Mouse (Mus musculus) CH12.LX (cell line): ENCODE measurements at regions not wholly inside any gene's neighbourhood (a gene's known extent, or its start where the extent isn't known, plus 50 kb on each side); places are given as distances from the start of the nearest gene placed in this dataset.

Source experiments
- DNase-seq: peaks from one replicate; pipeline ENCODE4 v3.0.0-alpha.2; 2013; ENCODE audit errors: extremely low read depth
- H3K27ac ChIP-seq: 2 replicates; pipeline ENCODE4 v1.5.1; 2012; ENCODE audit warnings: low read depth, mild to moderate bottlenecking, control low read depth, moderate library complexity; ENCODE audit not compliant: insufficient read depth
- H3K27me3 ChIP-seq: replicated peaks from 2 replicates; pipeline ENCODE3; 2012; ENCODE audit warnings: inconsistent platforms
- H3K36me3 ChIP-seq, 2 experiments: replicated peaks in 1 of 2; 2 replicates each; pipeline versions ENCODE3 to v1.6.1; 2012; ENCODE audit warnings: inconsistent platforms in 1 of 2, low read length in 1 of 2, mild to moderate bottlenecking in 1 of 2, mixed read lengths in 1 of 2, moderate library complexity in 1 of 2; ENCODE audit not compliant: control insufficient read depth in 1 of 2, insufficient read depth in 1 of 2
- H3K4me1 ChIP-seq, 2 experiments: 2 replicates each; pipeline ENCODE4 v1.6.1; 2012; ENCODE audit warnings: inconsistent platforms in 1 of 2, moderate library complexity in 1 of 2; ENCODE audit not compliant: insufficient read depth in 2 of 2, control insufficient read depth in 1 of 2
- H3K4me2 ChIP-seq: 2 replicates; pipeline ENCODE4 v1.6.1; 2012; ENCODE audit warnings: low read depth, mild to moderate bottlenecking, control low read depth; ENCODE audit not compliant: poor library complexity, insufficient read depth, severe bottlenecking
- H3K4me3 ChIP-seq, 3 experiments: fragments of 150-350 bp in 1 of 3; sonication (generic) in 1 of 3; replicated peaks in 1 of 3; 2 replicates each; pipeline versions ENCODE3 to v1.5.1; 2011 to 2012; ENCODE audit warnings: low read depth in 2 of 3, low read length in 2 of 3, mild to moderate bottlenecking in 2 of 3, moderate library complexity in 2 of 3, control low read depth in 1 of 3, improper control_type of control experiment in 1 of 3, inconsistent platforms in 1 of 3, mixed read lengths in 1 of 3; ENCODE audit not compliant: poor library complexity in 1 of 3
- H3K79me2 ChIP-seq: replicated peaks from 2 replicates; pipeline ENCODE4 v1.6.1; 2012; ENCODE audit warnings: mild to moderate bottlenecking, moderate library complexity; ENCODE audit not compliant: control insufficient read depth, poor library complexity, insufficient read depth, severe bottlenecking; ENCODE audit errors: extremely low read depth
- H3K9ac ChIP-seq: 2 replicates; pipeline ENCODE4 v1.6.1; 2012; ENCODE audit warnings: low read depth, mild to moderate bottlenecking, control low read depth, moderate library complexity; ENCODE audit not compliant: insufficient read depth
- H3K9me3 ChIP-seq: replicated peaks from 2 replicates; pipeline ENCODE3; 2012; ENCODE audit warnings: low read length, inconsistent platforms, mixed read lengths
- BHLHE40 ChIP-seq: IDR thresholded peaks from 2 replicates; pipeline ENCODE4 v1.6.1; 2011; ENCODE audit warnings: mild to moderate bottlenecking, low read depth, low read length, improper control_type of control experiment
- CTCF ChIP-seq, 2 experiments: IDR thresholded peaks in 1 of 2; conservative IDR thresholded peaks in 1 of 2; 2 replicates each; pipeline ENCODE4 v1.5.1; 2011 to 2012; ENCODE audit warnings: low read depth in 2 of 2, low read length in 2 of 2, improper control_type of control experiment in 1 of 2, inconsistent platforms in 1 of 2, mild to moderate bottlenecking in 1 of 2, moderate library complexity in 1 of 2
- E2F4 ChIP-seq: IDR thresholded peaks from 2 replicates; pipeline ENCODE4 v1.6.1; 2011; ENCODE audit warnings: low read depth, low read length, improper control_type of control experiment; ENCODE audit not compliant: insufficient replicate concordance
- ETS1 ChIP-seq: conservative IDR thresholded peaks from 2 replicates; pipeline ENCODE4 v1.6.1; 2012; ENCODE audit warnings: low read depth, mild to moderate bottlenecking, inconsistent platforms, low read length, improper control_type of control experiment, moderate library complexity
- GABPA ChIP-seq: IDR thresholded peaks from 2 replicates; pipeline ENCODE4 v1.6.1; 2012; ENCODE audit warnings: low read depth, low read length, improper control_type of control experiment, inconsistent platforms; ENCODE audit not compliant: insufficient replicate concordance
- IRF4 ChIP-seq: IDR thresholded peaks from 2 replicates; pipeline ENCODE4 v1.6.1; 2014; ENCODE audit warnings: low read depth, mild to moderate bottlenecking, inconsistent platforms, low read length, improper control_type of control experiment
- JUND ChIP-seq: conservative IDR thresholded peaks from 2 replicates; pipeline ENCODE4 v1.6.1; 2011; ENCODE audit warnings: low read depth, low read length, improper control_type of control experiment
- MAZ ChIP-seq: IDR thresholded peaks from 2 replicates; pipeline ENCODE4 v1.6.1; 2012; ENCODE audit warnings: low read depth, mild to moderate bottlenecking, inconsistent platforms, low read length, improper control_type of control experiment, moderate library complexity
- MEF2A ChIP-seq: IDR thresholded peaks from 2 replicates; pipeline ENCODE4 v1.6.1; 2014; ENCODE audit warnings: low read depth, mild to moderate bottlenecking, inconsistent platforms, low read length, improper control_type of control experiment, borderline replicate concordance
- NELFE ChIP-seq: IDR thresholded peaks from 2 replicates; pipeline ENCODE4 v1.6.1; 2011; ENCODE audit warnings: low read depth, low read length, improper control_type of control experiment
- NRF1 ChIP-seq: IDR thresholded peaks from 2 replicates; pipeline ENCODE4 v1.6.1; 2014; ENCODE audit warnings: low read depth, mild to moderate bottlenecking, inconsistent platforms, low read length, improper control_type of control experiment, moderate library complexity
- PAX5 ChIP-seq: IDR thresholded peaks from 2 replicates; pipeline ENCODE4 v1.6.1; 2012; ENCODE audit warnings: low read length, inconsistent platforms, mixed read lengths
- POLR2A ChIP-seq: IDR thresholded peaks from 2 replicates; pipeline ENCODE4 v1.6.1; 2011; ENCODE audit warnings: low read depth, mild to moderate bottlenecking, improper control_type of control experiment, low read length
- RCOR1 ChIP-seq: conservative IDR thresholded peaks from 2 replicates; pipeline ENCODE4 v1.6.1; 2012; ENCODE audit warnings: low read depth, mild to moderate bottlenecking, inconsistent platforms, low read length, improper control_type of control experiment
- SIN3A ChIP-seq: IDR thresholded peaks from 2 replicates; pipeline ENCODE4 v1.6.1; 2012; ENCODE audit warnings: low read length, improper control_type of control experiment, inconsistent platforms
- TBP ChIP-seq: conservative IDR thresholded peaks from 2 replicates; pipeline ENCODE4 v1.6.1; 2011; ENCODE audit warnings: low read depth, low read length, improper control_type of control experiment
- UBTF ChIP-seq: IDR thresholded peaks from 2 replicates; pipeline ENCODE4 v1.6.1; 2012; ENCODE audit warnings: low read depth, mild to moderate bottlenecking, inconsistent platforms, low read length, improper control_type of control experiment, moderate library complexity
- USF2 ChIP-seq: conservative IDR thresholded peaks from 2 replicates; pipeline ENCODE4 v1.6.1; 2011; ENCODE audit warnings: low read depth, low read length, improper control_type of control experiment
- ZC3H11A ChIP-seq: IDR thresholded peaks from 2 replicates; pipeline ENCODE4 v1.6.1; 2012; ENCODE audit warnings: low read depth, mild to moderate bottlenecking, inconsistent platforms, low read length, improper control_type of control experiment
- ZKSCAN1 ChIP-seq: IDR thresholded peaks from 2 replicates; pipeline ENCODE4 v1.6.1; 2012; ENCODE audit warnings: low read depth, inconsistent platforms, low read length, improper control_type of control experiment, borderline replicate concordance
- ZMIZ1 ChIP-seq: IDR thresholded peaks from 2 replicates; pipeline ENCODE4 v1.6.1; 2012; ENCODE audit warnings: low read depth, mild to moderate bottlenecking, inconsistent platforms, low read length, improper control_type of control experiment
- ZNF384 ChIP-seq: IDR thresholded peaks from 2 replicates; pipeline ENCODE4 v1.6.1; 2012; ENCODE audit warnings: low read depth, low read length, improper control_type of control experiment, inconsistent platforms
- dilution Hi-C: fragments of 300-500 bp; cut with MboI; formaldehyde crosslinking; loops from 2 replicates; pipeline ENCODE4 v1.14.3; 2020; ENCODE audit warnings: low sequenced_read_pairs; ENCODE audit not compliant: extremely low pct_unique_long_range_greater_than_20kb, extremely low pct_ligation_motif_present
- in situ Hi-C: fragments of 300-500 bp; cut with MboI; formaldehyde crosslinking; loops from 3 replicates; pipeline ENCODE4 v1.14.3; 2019; ENCODE audit warnings: low sequenced_read_pairs, low pct_ligation_motif_present, low pct_unique_long_range_greater_than_20kb, mixed read lengths

DNA sequence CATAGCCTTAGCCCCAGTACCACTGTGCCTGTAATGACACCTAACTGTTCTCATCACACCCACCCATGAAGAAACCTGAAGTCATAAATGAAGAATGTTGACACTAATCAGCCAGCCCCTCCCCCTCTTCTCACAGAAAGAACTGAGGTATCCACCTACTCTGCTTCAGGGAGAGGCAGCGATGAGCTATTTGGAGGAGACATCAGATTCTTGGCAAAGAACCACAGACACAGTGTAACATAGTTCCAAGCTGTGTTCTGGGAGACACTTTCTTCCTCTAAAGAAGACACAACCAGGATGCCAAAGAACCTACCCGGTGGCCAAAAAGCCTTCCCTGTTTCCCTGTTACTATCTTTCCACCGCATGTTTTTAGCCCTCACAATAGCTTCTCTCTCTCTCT lies 307.8 kb upstream of the Jarid2 start:
- Histone ChIP-seq H3K27me3 (no peaks in the 10 kb centered on the region), H3K4me2 (no peak overlapping the region), H3K9ac (no peak overlapping the region), H3K36me3 (no peaks in the 10 kb centered on the region), H3K27ac (no peak overlapping the region), H3K79me2 (no peaks in the 10 kb centered on the region), H3K4me1 (peaks cover 9 to 53% of the 10 kb centered on the region in 2 experiments; a peak in 3 of 4 replicates), H3K9me3 (peaks cover 7% of the 10 kb centered on the region), H3K4me3 (no peak overlapping the region)
- in situ Hi-C loops (no loop called here), dilution Hi-C loops (no loop called here)
- no peak for DNase-seq
- TF ChIP-seq NELFE (no peak), MAZ (no peak), PAX5 (no peak), UBTF (no peak), E2F4 (no peak), CTCF (conservative IDR thresholded peaks at IDR 0.05 in 1 of 2, IDR thresholded peaks at IDR 0.05 in 1 of 2; ENCODE audit: low read depth in 2 of 2, low read length in 2 of 2) (no peak), ZC3H11A (no peak), JUND (no peak), GABPA (no peak)

DNA sequence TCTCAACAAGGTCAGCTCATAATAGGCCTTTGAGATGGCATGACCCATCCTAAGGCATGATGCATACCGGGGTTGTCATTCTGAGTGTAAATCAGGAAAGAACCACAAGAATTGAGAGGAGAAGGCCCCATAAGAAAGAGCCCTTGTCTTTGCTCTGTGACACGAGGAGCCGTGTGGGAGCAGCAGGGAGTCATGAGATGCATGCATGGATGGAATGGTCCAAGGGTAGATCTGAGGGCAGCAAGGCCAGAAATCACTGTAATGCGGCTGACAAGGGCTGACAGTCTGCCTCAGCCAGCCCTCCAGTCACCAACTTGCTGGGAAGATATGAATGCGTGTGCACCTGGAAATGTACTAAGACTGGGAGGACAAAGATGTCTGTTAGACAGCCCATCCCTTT lies 307.4 kb upstream of the Jarid2 start:
- no peaks in the 10 kb centered on the region for H3K36me3 ChIP-seq
- in situ Hi-C loops: no loop called here
- dilution Hi-C loops: no loop called here
- no peaks in the 10 kb centered on the region for H3K79me2 ChIP-seq
- peaks cover 9 to 52% of the 10 kb centered on the region in 2 experiments; a peak in 3 of 4 replicates for H3K4me1 ChIP-seq
- H3K4me3 ChIP-seq: no peak overlapping the region
- peaks cover 7% of the 10 kb centered on the region for H3K9me3 ChIP-seq
- no peak overlapping the region for H3K4me2 ChIP-seq
- H3K27ac ChIP-seq: no peak overlapping the region
- no peak for TF ChIP-seq RCOR1
- no peak for TF ChIP-seq IRF4
- TF ChIP-seq ZNF384: no peak
- TF ChIP-seq CTCF (conservative IDR thresholded peaks at IDR 0.05 in 1 of 2, IDR thresholded peaks at IDR 0.05 in 1 of 2; ENCODE audit: low read depth in 2 of 2, low read length in 2 of 2): no peak
- no peak for TF ChIP-seq TBP
- TF ChIP-seq ZMIZ1: no peak
- TF ChIP-seq USF2: no peak
- no peak for TF ChIP-seq NRF1
- no peak for TF ChIP-seq MEF2A
- no peak for TF ChIP-seq PAX5
- TF ChIP-seq BHLHE40: no peak
- no peak for TF ChIP-seq POLR2A
- TF ChIP-seq SIN3A: no peak
- no peak for TF ChIP-seq ETS1
- TF ChIP-seq ZKSCAN1: no peak
- TF ChIP-seq MAZ: no peak
- no peak overlapping the region for H3K9ac ChIP-seq
- H3K27me3 ChIP-seq: no peaks in the 10 kb centered on the region
- DNase-seq: no peak
